Mouse (Mus musculus) lung, postnatal 10 days (tissue): ENCODE measurements around the gene Il18bp.
"Not testable (repeated sequence)": the region's sequence is repeated elsewhere in the genome, so short reads cannot be mapped to it uniquely, and the experiment has no call there.

Source experiments
- DNase-seq: peaks from one replicate; pipeline ENCODE4 v3.0.0; 2021

Il18bp gene

DNA sequence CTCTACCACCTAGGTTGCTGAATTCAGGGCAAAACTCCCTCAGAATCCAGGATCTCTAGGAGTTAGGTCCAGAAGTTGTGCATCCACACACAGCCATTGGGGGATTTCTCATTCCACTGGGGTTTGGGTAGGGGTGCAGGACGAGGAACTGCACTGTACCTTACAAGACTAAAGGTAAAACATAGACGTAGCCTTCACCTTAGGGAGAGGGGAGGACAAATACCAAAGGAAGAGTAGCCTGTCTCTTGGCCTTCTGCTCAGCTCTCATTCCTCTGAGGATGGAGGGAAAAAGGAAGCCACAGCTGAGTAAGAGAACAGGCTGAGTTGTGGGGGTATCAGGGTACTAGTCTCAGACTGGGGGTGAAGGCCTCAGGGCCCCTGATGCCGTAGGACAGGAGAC, at the start of gene Il18bp:
Gene Il18bp (minus strand): TSS at position 101 of the 400 bp plus-strand sequence.
- DNase-seq = no peak

DNA sequence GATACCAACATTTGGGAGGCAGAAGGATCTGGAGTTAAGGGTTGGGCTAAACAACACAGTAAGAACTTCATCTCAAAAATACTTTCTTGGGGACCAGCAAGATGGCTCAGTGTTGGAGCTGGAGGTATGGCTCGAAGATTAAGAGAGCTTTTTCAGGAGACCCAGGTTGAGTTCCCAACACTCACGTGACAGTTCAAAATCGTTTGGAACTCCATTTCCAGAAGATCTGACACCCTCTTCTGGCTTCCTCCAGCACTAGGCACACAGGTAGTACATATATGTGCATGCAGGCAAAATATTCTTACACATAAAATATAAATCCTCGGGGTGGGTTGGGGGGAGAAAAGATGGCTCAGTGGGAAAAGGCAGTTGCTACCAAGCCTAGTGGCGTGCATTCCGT, 47.9 kb upstream of the Il18bp start:
- DNase-seq = no peak

- DNase-seq = peak; percentile 95
These were observed 46.8 kb upstream of the Il18bp start, which contains the start of the genes Rnf121, Xndc1 and Xntrpc for GRCm38 (mm10) chr7:102065046-102065891. Gene Rnf121 (minus strand): TSS chr7:102065469. Gene Xndc1 (plus strand): TSS chr7:102065511. Gene Xntrpc (plus strand): TSS chr7:102065713.

- no peak for DNase-seq
These were observed 46.2 kb upstream of the Il18bp start for GRCm38 (mm10) chr7:102064655-102065045.

DNA sequence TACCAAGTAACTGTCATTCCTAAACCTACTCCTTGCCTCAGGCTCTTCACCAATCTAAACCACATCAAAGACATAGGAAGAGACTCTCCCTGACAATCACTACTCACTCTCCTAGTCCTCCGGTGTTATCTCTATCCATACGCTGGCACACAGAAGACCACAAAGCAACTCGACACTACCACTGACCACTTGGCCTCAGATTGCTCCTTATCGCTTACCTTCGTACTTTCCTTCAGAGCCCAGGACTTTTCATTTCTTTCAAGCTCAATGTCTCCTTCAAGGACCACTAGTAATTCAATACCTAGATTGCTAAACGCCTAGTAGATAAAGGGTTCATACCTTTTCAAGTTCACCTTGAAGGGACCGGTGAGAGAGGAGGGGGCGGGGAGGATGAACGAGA, 45.4 kb upstream of the Il18bp start:
- no peak for DNase-seq

DNA sequence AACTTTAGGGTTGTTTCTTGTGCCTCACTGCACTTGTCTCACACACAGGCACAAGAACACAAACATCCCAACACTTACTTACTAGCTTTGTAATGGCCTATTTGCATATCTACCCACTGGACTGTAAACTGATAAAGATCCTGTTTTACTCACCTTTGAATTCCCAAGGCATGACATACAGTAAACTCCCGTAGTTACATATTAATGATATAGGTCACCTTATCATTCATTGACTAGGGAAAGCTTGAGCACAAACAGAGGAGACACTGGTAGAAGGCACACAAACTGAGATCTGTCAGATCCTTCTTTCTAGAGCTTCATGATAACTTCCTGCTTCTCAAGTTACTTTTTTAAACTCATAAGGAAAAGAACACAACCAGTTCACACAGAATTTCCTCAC, 43.7 kb upstream of the Il18bp start:
- DNase-seq = no peak

- DNase-seq = no peak
These were observed 42.9 kb upstream of the Il18bp start for GRCm38 (mm10) chr7:102061353-102061752.

- DNase-seq = not testable (repeated sequence)
These were observed 30.0 kb upstream of the Il18bp start for GRCm38 (mm10) chr7:102048524-102048923.

GRCm38 (mm10) chr7:102042314-102042713, 23.8 kb upstream of the Il18bp start:
- no peak for DNase-seq

- DNase-seq = no peak
These were observed 18.8 kb upstream of the Il18bp start for GRCm38 (mm10) chr7:102037318-102037717.

GRCm38 (mm10) chr7:102035534-102035933, 17.0 kb upstream of the Il18bp start:
- no peak for DNase-seq

DNA sequence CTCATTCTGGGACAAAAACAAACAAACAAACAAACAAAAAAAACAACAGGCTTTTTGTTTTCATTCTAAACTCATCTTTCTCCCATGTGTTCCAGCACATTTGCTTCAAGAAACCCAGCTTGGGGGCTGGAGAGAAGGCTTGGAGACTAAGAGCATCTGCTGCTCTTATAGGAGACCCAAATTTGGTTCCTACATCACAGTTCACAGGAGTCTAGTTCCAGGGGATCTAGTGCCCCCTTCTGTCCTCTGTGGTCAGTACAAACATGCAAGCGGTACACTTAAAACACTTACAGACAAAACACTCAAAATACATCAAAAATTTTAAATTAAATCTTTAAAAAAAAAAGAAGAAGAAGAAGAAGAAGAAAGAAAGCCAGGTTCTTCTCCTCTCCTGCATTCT, 16.4 kb upstream of the Il18bp start:
- DNase-seq = peak; percentile 24

DNA sequence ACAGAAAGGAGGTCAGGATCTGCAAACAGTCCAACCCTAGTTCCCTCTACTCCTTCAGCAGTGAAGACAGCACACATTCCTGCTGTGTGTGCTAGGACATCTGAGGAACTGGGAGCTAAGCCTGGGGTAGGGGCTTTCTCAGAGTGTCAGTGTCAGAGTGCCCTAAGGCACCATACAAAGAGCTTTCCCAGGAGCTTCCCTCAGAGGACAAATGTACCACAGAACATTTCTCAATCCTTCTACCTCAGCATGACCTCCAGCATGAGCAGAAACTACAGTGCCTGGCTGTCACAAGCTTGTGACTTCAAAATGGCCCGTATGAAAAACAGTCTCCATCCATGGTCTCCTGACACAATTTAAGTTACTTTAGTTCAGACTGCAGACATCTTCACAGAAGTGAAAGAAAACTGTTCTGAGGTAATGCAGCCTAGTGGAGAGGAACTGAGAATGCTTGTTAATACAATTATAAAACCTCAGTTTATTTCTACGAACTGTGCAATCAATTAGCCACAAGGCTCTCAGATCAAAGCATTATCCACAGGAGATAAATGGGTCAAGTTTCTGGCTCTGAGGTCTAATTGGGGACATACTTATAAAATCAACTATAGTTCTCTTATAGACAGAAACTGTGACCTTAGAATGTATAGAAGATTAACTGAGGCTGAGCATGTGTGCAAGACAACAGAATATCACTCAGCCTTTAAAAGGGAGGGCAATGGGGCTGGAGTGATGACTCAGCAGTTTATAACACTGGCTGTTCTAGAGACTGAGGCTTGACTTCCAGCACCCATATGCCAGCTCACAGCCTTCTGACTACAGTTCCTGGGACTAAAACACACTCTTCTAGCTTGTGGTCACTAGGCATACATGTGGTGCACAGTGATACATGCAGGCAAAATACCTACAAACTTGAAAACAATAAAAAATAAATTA, 7.0 kb upstream of the Il18bp start:
- DNase-seq = no peak

DNA sequence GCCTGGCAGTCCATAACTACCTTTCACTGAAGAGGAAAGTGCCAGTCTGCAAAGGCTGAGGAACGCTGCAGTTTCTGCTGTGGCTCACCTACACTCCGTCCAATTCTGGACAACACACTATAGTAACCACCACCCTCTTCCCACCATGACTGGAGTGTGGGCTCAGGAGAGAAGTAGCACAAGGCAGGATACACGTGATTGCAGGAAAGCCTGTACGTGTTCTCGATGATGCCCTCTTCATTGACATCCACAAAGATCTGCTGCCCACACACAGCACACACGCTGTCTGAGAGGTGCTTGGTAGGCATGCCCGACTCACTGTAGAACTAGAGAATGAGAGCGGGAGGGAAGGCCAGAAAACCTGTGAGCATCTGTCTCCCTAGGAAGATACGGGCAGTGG, 5.3 kb upstream of the Il18bp start:
- DNase-seq = no peak

GRCm38 (mm10) chr7:102020934-102021333, 2.4 kb upstream of the Il18bp start:
- DNase-seq = not testable (repeated sequence)

DNA sequence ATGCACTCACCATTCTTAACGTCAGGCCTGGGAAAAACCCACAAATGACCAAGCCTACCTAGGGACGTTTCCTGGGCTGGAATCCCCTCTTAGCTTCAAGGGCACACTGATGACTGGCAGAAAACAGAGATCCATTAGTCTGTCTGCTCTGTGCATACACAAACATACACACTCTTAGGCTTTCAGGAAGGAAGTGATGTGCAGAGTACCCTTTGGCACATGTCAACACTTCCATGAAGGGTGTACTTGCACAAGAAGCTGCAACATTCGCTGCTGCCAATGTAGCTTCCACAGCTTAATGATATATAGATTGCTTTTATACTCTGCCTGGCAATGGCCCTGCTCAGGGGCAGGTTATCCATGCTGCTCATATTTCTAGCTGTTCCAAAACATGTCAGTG, 872 bp upstream of the Il18bp start:
- no peak for DNase-seq

DNA sequence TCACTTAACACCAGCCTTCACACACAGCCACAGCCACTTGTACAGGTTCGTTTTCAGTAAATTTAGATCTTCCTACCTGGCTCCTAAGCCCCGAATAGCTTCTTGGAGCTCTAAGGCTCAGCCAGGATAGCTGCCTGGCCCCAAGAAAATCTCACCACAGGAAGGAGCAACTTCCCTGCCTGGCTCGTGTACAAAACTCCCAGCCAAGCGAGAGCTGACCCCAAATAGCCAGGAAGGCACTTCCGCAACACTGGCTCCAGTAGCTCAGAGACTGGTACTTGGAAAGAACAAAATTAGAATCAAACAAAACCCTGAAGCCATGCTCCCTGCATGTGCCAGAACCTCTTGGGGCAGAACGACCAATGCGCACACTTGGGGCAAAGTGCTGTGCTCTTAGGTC, 456 bp downstream of the Il18bp start:
- peak; percentile 40 for DNase-seq

- peak; percentile 23 for DNase-seq
These were observed 1.0 kb downstream of the Il18bp start for GRCm38 (mm10) chr7:102017452-102017851.

- DNase-seq = no peak
These were observed 1.6 kb downstream of the Il18bp start for GRCm38 (mm10) chr7:102016936-102017335.

DNA sequence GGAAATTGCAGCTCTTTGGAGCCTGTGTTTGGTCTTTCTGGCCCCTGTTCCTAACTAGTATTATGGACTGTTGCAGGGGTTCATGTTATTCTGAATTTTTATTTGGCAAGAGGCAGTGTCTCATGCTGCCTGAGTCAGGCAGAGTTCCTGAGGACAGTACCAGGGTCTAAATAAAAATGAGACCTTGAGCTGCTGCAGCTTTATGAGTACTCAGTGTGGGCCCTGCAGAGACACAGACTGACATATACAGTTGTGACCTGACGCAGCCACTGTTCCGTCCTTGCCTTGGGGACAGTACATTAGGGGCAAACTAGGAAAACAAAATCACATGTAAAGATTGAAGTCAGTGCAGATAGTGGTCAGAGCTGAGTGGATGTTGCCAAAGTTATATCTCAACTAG, 3.5 kb downstream of the Il18bp start:
- no peak for DNase-seq

DNA sequence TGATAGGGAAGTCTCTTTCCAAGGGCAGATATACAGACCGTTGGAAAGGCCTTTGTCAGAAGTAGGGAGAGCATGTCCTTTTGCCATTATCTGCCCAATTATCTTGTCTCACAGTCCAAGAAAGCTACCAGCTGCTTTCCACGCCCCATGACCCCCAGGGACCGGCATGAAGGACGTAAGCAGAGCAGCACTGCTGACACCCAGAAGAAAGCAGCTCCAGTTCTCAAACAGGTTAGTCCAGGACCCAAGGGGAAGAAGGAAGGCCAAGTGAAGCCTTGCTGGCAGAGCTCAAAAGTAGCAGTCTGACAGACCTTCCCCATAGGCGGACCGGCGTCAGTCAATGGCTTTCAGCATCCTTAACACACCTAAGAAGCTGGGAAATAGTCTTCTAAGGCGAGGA, 5.1 kb downstream of the Il18bp start:
- no peak for DNase-seq

- DNase-seq = no peak
These were observed 6.6 kb downstream of the Il18bp start for GRCm38 (mm10) chr7:102011855-102012254.

GRCm38 (mm10) chr7:102006520-102006919, 12.0 kb downstream of the Il18bp start:
- no peak for DNase-seq
